ENCODE assay signal across 8 mouse cellular contexts in genomic region chr9:119403236-119403641, GRCm38 (mm10). TPM values are rescaled to one million over a fixed set of nuclear protein-coding genes. Genes with fewer than 3 reads are reported as not detected.
DNase-seq lines count a peak whose midpoint lies in the region; ATAC-seq and TF ChIP-seq lines count a peak whose summit lies in the region.

No protein-coding gene starts in this region.

- no peak for TF ChIP-seq CTCF in cortical plate, adult 2 months (IDR thresholded peaks at IDR 0.05; ENCODE audit: extremely low read depth, insufficient read depth, low read length)
- TF ChIP-seq CTCF in kidney, postnatal 0 days (IDR thresholded peaks at IDR 0.05; ENCODE audit: low read depth): 0 out of 2 replicates have a peak, but pooled peaks have one; percentile 4
- no peak for TF ChIP-seq CTCF in olfactory bulb, adult 2 months (IDR thresholded peaks at IDR 0.05; ENCODE audit: insufficient read depth, low read depth, low read length)

- under 1% methylated on average over 26 of the region's 26 CpGs for WGBS in kidney, postnatal 0 days
- 0% methylated on average over 26 of the region's 26 CpGs for WGBS in olfactory bulb, adult 2 months

- peak overlapping the region; percentile 98 for H3K4me2 ChIP-seq in kidney, postnatal 0 days (ENCODE audit: low read length)

- no peak for ATAC-seq in kidney, postnatal 0 days (replicated peaks; ENCODE audit: low FRiP score, low read depth)

- H3K27ac ChIP-seq in cortical plate, adult 2 months (ENCODE audit: insufficient read depth, low read length): no peak overlapping the region
- peak overlapping the region; percentile 99 for H3K27ac ChIP-seq in kidney, postnatal 0 days
- H3K27ac ChIP-seq in olfactory bulb, adult 2 months (ENCODE audit: insufficient read depth, low read depth, low read length): no peak overlapping the region

- TF ChIP-seq POLR2A in cortical plate, adult 2 months (IDR thresholded peaks at IDR 0.05; ENCODE audit: extremely low read depth, insufficient read depth, low read length): no peak
- no peak for TF ChIP-seq POLR2A in olfactory bulb, adult 2 months (IDR thresholded peaks at IDR 0.05; ENCODE audit: insufficient read depth, low read depth, low read length)

- H3K36me3 ChIP-seq in kidney, postnatal 0 days (ENCODE audit: insufficient read depth, low read length): no peaks in the 10 kb centered on the region

- H3K9ac ChIP-seq in kidney, postnatal 0 days (ENCODE audit: low read depth, low read length): peak overlapping the region; percentile 100

- peaks cover 4% of the 10 kb centered on the region; the same call in 1 of the 2 replicates for H3K4me1 ChIP-seq in cortical plate, adult 2 months (ENCODE audit: control insufficient read depth, insufficient read depth, low read length)
- peaks cover 17% of the 10 kb centered on the region for H3K4me1 ChIP-seq in kidney, postnatal 0 days (replicated peaks; ENCODE audit: insufficient read depth, low read length)
- H3K4me1 ChIP-seq in olfactory bulb, adult 2 months (ENCODE audit: control insufficient read depth, insufficient read depth, low read length): peaks cover 23% of the 10 kb centered on the region

- peak overlapping the region; percentile 53 for H3K4me3 ChIP-seq in cortical plate, adult 2 months (ENCODE audit: insufficient read depth, low read length)
- H3K4me3 ChIP-seq in kidney, postnatal 0 days (replicated peaks; ENCODE audit: low read depth, low read length): peak overlapping the region; percentile 91
- H3K4me3 ChIP-seq in olfactory bulb, adult 2 months (ENCODE audit: insufficient read depth, low read depth, low read length): peak overlapping the region; percentile 96

- H3K27me3 ChIP-seq in kidney, postnatal 0 days (ENCODE audit: insufficient read depth, low read length): no peaks in the 10 kb centered on the region

- no peaks in the 10 kb centered on the region for H3K9me3 ChIP-seq in kidney, postnatal 0 days (replicated peaks; ENCODE audit: low read length)

- peak; percentile 49 for DNase-seq in right cerebral cortex, adult 18-20 months
- DNase-seq in right cerebral cortex, postnatal 36 days (ENCODE audit: low spot score in 2 of 2): no peak
- DNase-seq in heart, adult 9 months (ENCODE audit: low spot score in 2 of 2): peak; percentile 27 to 47
- DNase-seq in kidney, postnatal 0 days (ENCODE audit: low spot score): peak; percentile 74
- DNase-seq in lung, adult 18-20 months: peak; percentile 47 to 51
- no peak for DNase-seq in T-cell, adult 2 months (ENCODE audit: low spot score)

RNA-seq across cellular contexts. Expression of gene Acvr2b, which starts 1.3 kb away (rescaled TPM):
- polyA plus RNA-seq in cortical plate, adult 2 months (2012; rRNA removed): 4.8 and 5.8 TPM in 2 replicates
- 17.6 and 20.2 TPM in 2 replicates for polyA plus RNA-seq in kidney, postnatal 0 days (2015; fragmentation: Nextera tagmentation; extraction: Ambion mirVana)
- not detected in 2 replicates for polyA plus RNA-seq in olfactory bulb, adult 2 months (2012; ENCODE audit: insufficient read depth, insufficient read length, low replicate concordance, missing spikeins)

RNA-seq across cellular contexts. Expression of gene Slc22a14, which starts 37.9 kb away (rescaled TPM):
- polyA plus RNA-seq in cortical plate, adult 2 months (2012; rRNA removed): 0.29 TPM in 1 of 2 replicates, not detected in the other
- polyA plus RNA-seq in kidney, postnatal 0 days (2015; fragmentation: Nextera tagmentation; extraction: Ambion mirVana): 0.34 and 0.38 TPM in 2 replicates
- not detected in 2 replicates for polyA plus RNA-seq in olfactory bulb, adult 2 months (2012; ENCODE audit: insufficient read depth, insufficient read length, low replicate concordance, missing spikeins)

RNA-seq across cellular contexts. Expression of gene Exog, which starts 41.5 kb away (rescaled TPM):
- 17.9 and 18.1 TPM in 2 replicates for polyA plus RNA-seq in cortical plate, adult 2 months (2012; rRNA removed)
- polyA plus RNA-seq in kidney, postnatal 0 days (2015; fragmentation: Nextera tagmentation; extraction: Ambion mirVana): 11.2 and 13.9 TPM in 2 replicates
- polyA plus RNA-seq in olfactory bulb, adult 2 months (2012; ENCODE audit: insufficient read depth, insufficient read length, low replicate concordance, missing spikeins): not detected in 2 replicates

RNA-seq across cellular contexts. Expression of gene Xylb, which starts 46.1 kb away (rescaled TPM):
- polyA plus RNA-seq in cortical plate, adult 2 months (2012; rRNA removed): 7.8 and 8.2 TPM in 2 replicates
- 43.8 and 47.8 TPM in 2 replicates for polyA plus RNA-seq in kidney, postnatal 0 days (2015; fragmentation: Nextera tagmentation; extraction: Ambion mirVana)
- not detected in 2 replicates for polyA plus RNA-seq in olfactory bulb, adult 2 months (2012; ENCODE audit: insufficient read depth, insufficient read length, low replicate concordance, missing spikeins)

Comparison
In these comparisons a context has a peak if more than half of its experiments do, and no peak if none do; other contexts are left out.
1. DNase-seq: peak in right cerebral cortex, adult 18-20 months (single experiment), heart, adult 9 months (2 of 2), kidney, postnatal 0 days (single experiment) and lung, adult 18-20 months (2 of 2); none in right cerebral cortex, postnatal 36 days (0 of 2) and T-cell, adult 2 months (single experiment).
2. RNA of gene Exog, which starts 41.5 kb away (polyA plus RNA-seq): 17.9 to 18.1 TPM in cortical plate, adult 2 months and 11.2 to 13.9 TPM in kidney, postnatal 0 days; not detected in olfactory bulb, adult 2 months; every median in the first group is over 10 times any median in the second.
3. Peak in every context shown above with its lines, with median percentiles within 50 percentile points of each other: H3K4me3 ChIP-seq.